Mouse (Mus musculus): Measurements from ENCODE around the gene Epha7.

Epha7 gene

GRCm38 (mm10) chr4:28812691-28813289 is at the start of gene Epha7:
Epha7 (plus strand) TSS chr4:28813131.
- DNase-seq (ENCODE audit: low spot score in 2 of 2) = peak; percentile 78 to 89

- no peak for DNase-seq (ENCODE audit: low spot score in 2 of 2)
Observed at GRCm38 (mm10) chr4:28783961-28784360, 29.0 kb upstream of the Epha7 start.

GRCm38 (mm10) chr4:28808800-28809199 is 4.1 kb upstream of the Epha7 start:
- DNase-seq (ENCODE audit: low spot score in 2 of 2) = no peak

GRCm38 (mm10) chr4:28809703-28810102 is 3.2 kb upstream of the Epha7 start:
- DNase-seq (ENCODE audit: low spot score in 2 of 2) = no peak

- peak; percentile 21 to 32 for DNase-seq (ENCODE audit: low spot score in 2 of 2)
Observed at GRCm38 (mm10) chr4:28813551-28814475, 882 bp downstream of the Epha7 start.

- DNase-seq (ENCODE audit: low spot score in 2 of 2) = no peak
Observed at GRCm38 (mm10) chr4:28814476-28814815, 1.5 kb downstream of the Epha7 start.

- peak; percentile 34 to 42 for DNase-seq (ENCODE audit: low spot score in 2 of 2)
Observed at GRCm38 (mm10) chr4:28814816-28815620, 2.1 kb downstream of the Epha7 start.

GRCm38 (mm10) chr4:28815621-28815920 is 2.6 kb downstream of the Epha7 start:
- DNase-seq (ENCODE audit: low spot score in 2 of 2) = peak in 1 of 2 experiments; percentile 19

- no peak for DNase-seq (ENCODE audit: low spot score in 2 of 2)
Observed at GRCm38 (mm10) chr4:28823616-28824015, 10.7 kb downstream of the Epha7 start.

GRCm38 (mm10) chr4:28824616-28825015 is 11.7 kb downstream of the Epha7 start:
- no peak for DNase-seq (ENCODE audit: low spot score in 2 of 2)

- no peak for DNase-seq (ENCODE audit: low spot score in 2 of 2)
Observed at GRCm38 (mm10) chr4:28837669-28838068, 24.7 kb downstream of the Epha7 start.

GRCm38 (mm10) chr4:28846311-28846710 is 33.4 kb downstream of the Epha7 start:
- DNase-seq (ENCODE audit: low spot score in 2 of 2) = no peak

GRCm38 (mm10) chr4:28850388-28850787 is 37.5 kb downstream of the Epha7 start:
- DNase-seq (ENCODE audit: low spot score in 2 of 2) = no peak

GRCm38 (mm10) chr4:28862845-28863666 is 50.1 kb downstream of the Epha7 start:
- no peak for DNase-seq (ENCODE audit: low spot score in 2 of 2)

GRCm38 (mm10) chr4:28866411-28866810 is 53.5 kb downstream of the Epha7 start:
- DNase-seq (ENCODE audit: low spot score in 2 of 2) = no peak

GRCm38 (mm10) chr4:28871615-28872014 is 58.7 kb downstream of the Epha7 start:
- DNase-seq (ENCODE audit: low spot score in 2 of 2) = no peak

- no peak for DNase-seq (ENCODE audit: low spot score in 2 of 2)
Observed at GRCm38 (mm10) chr4:28881271-28882044, 68.5 kb downstream of the Epha7 start.

- DNase-seq (ENCODE audit: low spot score in 2 of 2) = no peak
Observed at GRCm38 (mm10) chr4:28889630-28890029, 76.7 kb downstream of the Epha7 start.

- DNase-seq (ENCODE audit: low spot score in 2 of 2) = no peak
Observed at GRCm38 (mm10) chr4:28890102-28890501, 77.2 kb downstream of the Epha7 start.

- no peak for DNase-seq (ENCODE audit: low spot score in 2 of 2)
Observed at GRCm38 (mm10) chr4:28895480-28895879, 82.5 kb downstream of the Epha7 start.

- no peak for DNase-seq (ENCODE audit: low spot score in 2 of 2)
Observed at GRCm38 (mm10) chr4:28899373-28899772, 86.4 kb downstream of the Epha7 start.

Data from frontal cortex, postnatal 25 days (tissue).